Comparison of ENCODE assay signal across 11 mouse cellular contexts in genomic region chr19:53315209-53315654, GRCm38 (mm10). TPM values are rescaled to one million over a fixed set of nuclear protein-coding genes. Genes with fewer than 3 reads are reported as not detected.
DNase-seq lines count a peak whose midpoint lies in the region; ATAC-seq lines count a peak whose summit lies in the region.
"Had no signal": no experiment of that assay in that cellular context is flagged by ENCODE, and none has a peak within 500 bp of the region (broad histone marks: within the 10 kb centered on the region; RNA-seq: fewer than 3 reads in every experiment).

No protein-coding gene starts in this region.

- H3K4me1 ChIP-seq in hindbrain, embryonic 14.5 days (replicated peaks; ENCODE audit: control insufficient read depth, insufficient read depth, low read length), result peaks cover 10% of the 10 kb centered on the region
- H3K4me1 ChIP-seq in hindbrain, embryonic 11.5 days (replicated peaks; ENCODE audit: control insufficient read depth, insufficient read depth, low read length), result 0 out of 2 replicates have a peak, but pooled peaks cover 2% of the 10 kb centered on the region
- peaks cover 30% of the 10 kb centered on the region for H3K4me1 ChIP-seq in intestine, embryonic 15.5 days (replicated peaks)

- H3K36me3 ChIP-seq in hindbrain, embryonic 14.5 days (replicated peaks; ENCODE audit: control insufficient read depth, insufficient read depth), result no peaks in the 10 kb centered on the region
- no peaks in the 10 kb centered on the region for H3K36me3 ChIP-seq in hindbrain, embryonic 11.5 days (ENCODE audit: control insufficient read depth, insufficient read depth, low read length)
- H3K36me3 ChIP-seq in intestine, embryonic 15.5 days, result no peaks in the 10 kb centered on the region

- whole genome bisulfite sequencing in hindbrain, embryonic 14.5 days, result 85% methylated on average over 7 of the region's 7 CpGs
- 93% methylated on average over 7 of the region's 7 CpGs for WGBS in hindbrain, embryonic 11.5 days
- WGBS in intestine, embryonic 15.5 days, result 86% methylated on average over 7 of the region's 7 CpGs

- H3K27me3 ChIP-seq in hindbrain, embryonic 14.5 days (ENCODE audit: control insufficient read depth, insufficient read depth, low read length), result no peaks in the 10 kb centered on the region
- no peaks in the 10 kb centered on the region for H3K27me3 ChIP-seq in hindbrain, embryonic 11.5 days (ENCODE audit: control insufficient read depth, insufficient read depth, low read length)
- no peaks in the 10 kb centered on the region for H3K27me3 ChIP-seq in intestine, embryonic 15.5 days (replicated peaks)

- no peak overlapping the region for H3K4me3 ChIP-seq in hindbrain, embryonic 14.5 days (replicated peaks; ENCODE audit: low read length)
- no peak overlapping the region for H3K4me3 ChIP-seq in hindbrain, embryonic 11.5 days (ENCODE audit: low read depth, low read length)
- H3K4me3 ChIP-seq in intestine, embryonic 15.5 days (replicated peaks), result no peak overlapping the region

- no peaks in the 10 kb centered on the region for H3K9me3 ChIP-seq in hindbrain, embryonic 14.5 days (ENCODE audit: control insufficient read depth, low read length)
- no peaks in the 10 kb centered on the region for H3K9me3 ChIP-seq in hindbrain, embryonic 11.5 days (ENCODE audit: control insufficient read depth, low read length)
- H3K9me3 ChIP-seq in intestine, embryonic 15.5 days, result no peaks in the 10 kb centered on the region

- ATAC-seq in hindbrain, embryonic 14.5 days (ENCODE audit: low FRiP score), result no peak
- no peak for ATAC-seq in hindbrain, embryonic 11.5 days (ENCODE audit: low FRiP score)
- ATAC-seq in intestine, embryonic 15.5 days, result no peak
- ATAC-seq: activated CD4-positive, CD25-positive, alpha-beta regulatory T cell, adult 4 months had no signal

- H3K4me2 ChIP-seq in hindbrain, embryonic 14.5 days (replicated peaks), result peak overlapping the region; percentile 83; the same call in 1 of the 2 replicates
- no peak overlapping the region for H3K4me2 ChIP-seq in hindbrain, embryonic 11.5 days (replicated peaks; ENCODE audit: low read depth, low read length)
- peak overlapping the region; percentile 91 for H3K4me2 ChIP-seq in intestine, embryonic 15.5 days (replicated peaks)

- DNase-seq in hindbrain, embryonic 14.5 days (ENCODE audit: low spot score), result no peak
- DNase-seq in hindbrain, embryonic 11.5 days (ENCODE audit: low spot score), result no peak
- DNase-seq in urinary bladder, postnatal 14 days (ENCODE audit: low spot score), result peak; percentile 56
- no peak for DNase-seq in urinary bladder, postnatal 10 days (ENCODE audit: low spot score)
- DNase-seq in embryo, embryonic 9.5 days (ENCODE audit: extremely low spot score), result no peak
- DNase-seq in retina, embryonic 14.5 days (ENCODE audit: low spot score), result no peak
- DNase-seq: kidney, adult 2 months; layer of hippocampus, postnatal 36 days had no signal

- H3K27ac ChIP-seq in hindbrain, embryonic 14.5 days, result no peak overlapping the region
- no peak overlapping the region for H3K27ac ChIP-seq in hindbrain, embryonic 11.5 days (ENCODE audit: low read depth, low read length)
- peak overlapping the region; percentile 95; the same call in 1 of the 2 replicates for H3K27ac ChIP-seq in intestine, embryonic 15.5 days

- H3K9ac ChIP-seq in hindbrain, embryonic 14.5 days, result no peak overlapping the region
- no peak overlapping the region for H3K9ac ChIP-seq in hindbrain, embryonic 11.5 days (ENCODE audit: low read depth, low read length)
- H3K9ac ChIP-seq in intestine, embryonic 15.5 days, result no peak overlapping the region

RNA-seq across cellular contexts. Expression of gene Mxi1, which starts 4.9 kb away (rescaled TPM):
- polyA plus RNA-seq in hindbrain, embryonic 14.5 days (2014; fragmentation: Nextera tagmentation; extraction: Ambion mirVana), result 50.4 and 51.1 TPM in 2 replicates
- polyA plus RNA-seq in hindbrain, embryonic 11.5 days (2014; fragmentation: Nextera tagmentation; extraction: Ambion mirVana), result 59.6 and 73.7 TPM in 2 replicates
- 34.0 and 34.5 TPM in 2 replicates for polyA plus RNA-seq in intestine, embryonic 15.5 days (2015; fragmentation: Nextera tagmentation; extraction: Ambion mirVana)

RNA-seq across cellular contexts. Expression of gene Gm10197, which starts 56.3 kb away (rescaled TPM):
- polyA plus RNA-seq in hindbrain, embryonic 14.5 days (2014; fragmentation: Nextera tagmentation; extraction: Ambion mirVana), result 3.9 TPM in 1 of 2 replicates, not detected in the other
- not detected in 2 replicates for polyA plus RNA-seq in hindbrain, embryonic 11.5 days (2014; fragmentation: Nextera tagmentation; extraction: Ambion mirVana)
- 1.4 TPM in 1 of 2 replicates, not detected in the other for polyA plus RNA-seq in intestine, embryonic 15.5 days (2015; fragmentation: Nextera tagmentation; extraction: Ambion mirVana)
- polyA plus RNA-seq: activated CD4-positive, CD25-positive, alpha-beta regulatory T cell, adult 4 months; kidney, adult 2 months; small intestine, adult 2 months had no signal
